Mouse (Mus musculus) embryo, embryonic 11 days (tissue): ENCODE measurements around the gene Nudt15.

Experiments used
- DNase-seq: peaks from one replicate; pipeline ENCODE4 v3.0.0-alpha.2; 2015

Gene Nudt15

DNA sequence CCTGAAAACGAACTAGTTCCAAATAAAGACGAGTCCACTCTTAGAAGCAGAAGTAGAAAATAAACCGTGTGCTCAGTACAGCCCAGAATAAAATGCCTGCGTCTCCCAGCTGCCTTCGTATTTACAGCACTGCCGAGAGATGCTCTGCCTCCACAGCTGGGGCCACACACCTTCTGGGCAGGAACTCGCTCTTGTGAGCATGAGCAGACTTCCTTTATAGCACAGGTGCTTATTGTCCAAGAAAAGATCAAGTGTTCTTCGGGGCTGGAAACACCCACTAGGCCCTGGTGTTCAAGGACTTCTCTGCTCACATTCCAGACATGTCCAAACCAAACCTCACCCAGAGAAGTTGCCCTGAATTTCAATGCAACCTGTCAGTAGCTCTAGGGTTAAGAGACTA, 77.4 kb downstream of the Nudt15 start:
- DNase-seq: no peak

DNA sequence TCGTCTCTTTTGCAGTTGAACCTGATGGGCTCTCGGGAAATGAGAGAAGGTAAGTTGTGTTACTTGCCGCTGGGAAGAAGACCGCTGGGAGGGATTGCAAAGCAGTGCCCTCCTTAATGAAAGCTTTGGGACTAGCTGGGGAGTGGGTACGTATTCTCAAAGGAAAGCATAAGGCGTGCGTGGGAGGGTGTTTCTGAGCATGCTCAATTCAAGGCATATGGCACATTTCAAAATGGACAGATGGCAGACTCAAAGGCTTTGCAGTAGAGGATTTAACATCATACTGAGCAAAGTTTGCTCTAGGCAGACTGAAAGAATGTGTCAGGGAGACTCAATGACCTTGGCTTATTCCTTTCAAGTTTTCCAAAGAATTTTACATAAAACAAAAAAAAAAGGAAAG, 78.5 kb downstream of the Nudt15 start:
- no peak for DNase-seq
